In the genomic region with DNA sequence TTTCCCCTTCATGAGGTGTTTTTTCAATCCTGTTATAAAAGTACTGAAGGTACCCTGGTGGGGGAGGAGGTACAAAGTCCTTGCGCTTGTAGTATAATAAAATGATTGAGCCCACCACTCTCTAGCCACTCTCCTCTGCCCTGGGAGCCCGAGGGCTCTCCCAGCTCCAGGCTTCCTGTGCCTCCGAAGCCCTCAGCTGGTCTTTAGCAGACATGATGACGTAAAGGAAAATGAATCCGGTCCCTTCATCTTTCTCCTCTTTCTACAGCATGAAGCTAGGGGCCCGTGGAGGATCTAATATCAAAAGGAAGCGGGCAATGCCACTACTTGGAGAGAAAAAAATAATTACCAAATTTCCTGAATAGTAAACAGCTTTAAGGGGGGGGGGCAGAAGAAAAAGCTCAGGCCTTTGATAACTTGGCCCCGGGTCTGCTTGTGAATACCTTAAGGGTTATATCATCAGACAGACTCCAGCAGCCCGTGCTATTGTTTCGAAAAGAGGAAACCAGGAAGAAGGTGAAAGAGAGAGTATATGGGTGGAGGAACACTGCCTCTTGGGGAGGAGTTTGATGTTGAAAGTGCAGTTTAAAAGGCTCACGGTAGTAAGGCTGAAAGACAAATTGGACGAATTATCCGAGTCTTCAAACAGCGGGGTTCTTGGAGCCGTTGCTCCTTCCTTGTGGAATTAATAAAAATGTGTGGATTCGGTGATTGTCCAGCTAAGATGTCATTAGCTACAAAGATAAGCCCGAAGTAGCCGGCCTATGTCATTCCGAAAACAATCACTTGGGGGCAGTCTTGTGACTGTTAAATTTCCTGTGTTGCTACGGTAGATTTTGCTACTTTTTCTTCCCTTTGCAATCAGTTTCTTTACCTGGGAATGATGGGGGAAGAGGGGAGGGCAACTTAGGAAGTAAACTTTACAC, we compare ENCODE assay signal across 7 mouse cellular contexts. TPM values are rescaled to one million over a fixed set of nuclear protein-coding genes. Genes with fewer than 3 reads are reported as not detected.
DNase-seq lines count a peak whose midpoint lies in the region; TF ChIP-seq lines count a peak whose summit lies in the region.

No protein-coding gene starts in this region.

- no peak overlapping the region for H3K9ac ChIP-seq in ES-E14 (ENCODE audit: insufficient read depth, low read depth, low read length, poor library complexity, severe bottlenecking)

- peak; percentile 40 for DNase-seq in CD4-positive helper T cell, adult 2 months (ENCODE audit: low read depth, low spot score)
- DNase-seq in ES-E14 (ENCODE audit: low read depth, low spot score), result no peak
- DNase-seq in cerebellum, adult 9-10 months, result peak; percentile 52
- peak; percentile 66 for DNase-seq in gastrocnemius, postnatal 10 days
- DNase-seq in kidney, adult 18-20 months, result peak; percentile 67
- DNase-seq in lung, adult 2 months, result peak; percentile 55
- DNase-seq in retina, embryonic 14.5 days (ENCODE audit: low spot score), result peak; percentile 86

- no peak overlapping the region for H3K4me3 ChIP-seq in ES-E14 (ENCODE audit: insufficient read depth in 1 of 2, low read depth in 1 of 2, low read length in 2 of 2, poor library complexity in 1 of 2, severe bottlenecking in 1 of 2)
- H3K4me3 ChIP-seq in lung, adult 2 months (replicated peaks; ENCODE audit: extremely low read depth, low read depth, low read length), result no peak overlapping the region

- H3K9me3 ChIP-seq in ES-E14 (ENCODE audit: control insufficient read depth, insufficient read depth, low read depth, low read length), result no peaks in the 10 kb centered on the region

- no peak for TF ChIP-seq CTCF in lung, adult 2 months (IDR thresholded peaks at IDR 0.05; ENCODE audit: insufficient read depth, low read length)

- no peak overlapping the region for H3K27ac ChIP-seq in ES-E14 (ENCODE audit: insufficient read depth, low read depth, low read length, poor library complexity, severe bottlenecking)

- WGBS in lung, adult 2 months, result 8% methylated on average over 20 of the region's 20 CpGs

- peaks cover 0 to 2% of the 10 kb centered on the region in 2 experiments; a peak in 2 of 4 replicates for H3K4me1 ChIP-seq in ES-E14 (ENCODE audit: control insufficient read depth in 2 of 2, insufficient read depth in 2 of 2, low read length in 2 of 2, poor library complexity in 1 of 2)
- no peaks in the 10 kb centered on the region for H3K4me1 ChIP-seq in lung, adult 2 months (ENCODE audit: control insufficient read depth, insufficient read depth, low read length)

- H3K36me3 ChIP-seq in ES-E14 (ENCODE audit: control insufficient read depth, insufficient read depth, low read length, poor library complexity, severe bottlenecking), result no peaks in the 10 kb centered on the region

- in situ Hi-C loops in ES-E14 (cut with MboI; ENCODE audit: low sequenced_read_pairs in 2 of 2, unreplicated experiment in 2 of 2), result no loop called here

- TF ChIP-seq POLR2A in lung, adult 2 months (IDR thresholded peaks at IDR 0.05; ENCODE audit: borderline replicate concordance, extremely low read depth, low read depth, low read length), result no peak

TF ChIP-seq in ES-E14, 5 proteins besides CTCF, POLR2A, EP300 and RAD21:
- TF ChIP-seq HCFC1 (IDR thresholded peaks at IDR 0.05; ENCODE audit: borderline replicate concordance, insufficient read depth, low read length) (no peak), ZC3H11A (IDR thresholded peaks at IDR 0.05; ENCODE audit: borderline replicate concordance, low read depth, low read length) (0 out of 2 replicates have a peak, but pooled peaks have one; percentile 5)
TF ChIP-seq in ES-E14: peak in this region for 1.

RNA-seq across cellular contexts. Expression of gene Tbx15, which starts 6.5 kb away (rescaled TPM):
- 0.85 and 1.4 TPM in 2 replicates for total RNA-seq in ES-E14 (2012; rRNA removed)
- total RNA-seq in gastrocnemius, postnatal 10 days (2021), result 100 to 1,000 TPM; 102 to 118 TPM
- 0.07 and 3.0 TPM in 2 replicates for polyA plus RNA-seq in lung, adult 2 months (2012; rRNA removed)

Comparison
In these comparisons a context has a peak if more than half of its experiments do, and no peak if none do; other contexts are left out.
1. RNA of gene Tbx15, which starts 6.5 kb away (total RNA-seq): 102 to 118 TPM in gastrocnemius, postnatal 10 days; 0.85 to 1.4 TPM in ES-E14; every median in the first group is over 10 times any median in the second.